Mouse (Mus musculus): Measurements from ENCODE around the gene Slc9b1.

The Slc9b1 gene

DNA sequence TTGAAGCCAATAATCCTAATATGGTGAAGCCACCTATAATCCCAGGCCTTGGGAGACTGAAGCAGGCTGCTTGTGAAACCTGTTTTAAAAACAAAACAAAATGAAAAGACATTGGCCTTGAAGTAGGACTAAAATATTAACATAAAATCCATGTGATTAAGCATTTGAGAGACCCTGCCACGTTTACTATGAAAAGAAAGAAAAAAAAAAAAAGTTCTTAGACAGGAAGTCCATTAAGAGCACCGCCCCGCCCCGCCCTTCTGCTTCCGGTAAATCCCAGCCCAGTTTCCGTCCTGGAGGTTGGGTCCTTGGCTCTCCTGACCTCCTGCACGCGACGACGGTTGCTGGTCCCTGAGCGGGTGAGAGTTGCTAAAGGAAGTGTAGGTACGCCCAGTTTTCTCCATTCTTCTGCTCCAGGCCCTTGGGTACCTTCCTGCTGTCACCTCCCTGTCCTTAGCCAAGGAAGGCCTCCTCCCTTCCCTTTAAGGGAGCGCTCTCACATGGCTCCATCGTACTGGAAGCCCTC, at the start of gene Slc9b1:
Gene Slc9b1, plus strand, starts transcription at position 291 of the 526 bp plus-strand sequence.
- no peak for DNase-seq

GRCm38 (mm10) chr3:135298560-135298959, 49.3 kb upstream of the Slc9b1 start:
- no peak for DNase-seq

DNA sequence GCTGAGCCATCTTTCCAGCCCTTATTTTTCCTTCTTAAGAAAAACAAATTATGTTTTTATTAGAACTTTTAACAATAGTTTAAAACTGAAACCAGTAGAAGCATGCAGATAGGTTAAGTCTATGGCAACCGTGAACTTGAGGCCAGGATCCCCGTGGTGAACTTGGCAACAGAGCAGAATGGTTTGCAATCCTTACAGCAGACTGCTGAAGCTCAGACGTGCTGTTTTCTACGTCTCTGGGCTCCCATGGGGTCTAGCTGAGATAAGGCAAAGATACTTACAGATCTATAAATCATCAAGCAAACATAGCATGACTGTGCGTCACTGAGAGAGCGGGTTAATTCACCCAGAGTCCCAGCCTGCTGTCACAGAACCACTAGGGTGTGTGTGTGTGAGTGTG, 47.7 kb upstream of the Slc9b1 start:
- no peak for DNase-seq

- DNase-seq = no peak
Measured at GRCm38 (mm10) chr3:135304060-135304459, 43.8 kb upstream of the Slc9b1 start.

GRCm38 (mm10) chr3:135304566-135304965, 43.3 kb upstream of the Slc9b1 start:
- no peak for DNase-seq

DNA sequence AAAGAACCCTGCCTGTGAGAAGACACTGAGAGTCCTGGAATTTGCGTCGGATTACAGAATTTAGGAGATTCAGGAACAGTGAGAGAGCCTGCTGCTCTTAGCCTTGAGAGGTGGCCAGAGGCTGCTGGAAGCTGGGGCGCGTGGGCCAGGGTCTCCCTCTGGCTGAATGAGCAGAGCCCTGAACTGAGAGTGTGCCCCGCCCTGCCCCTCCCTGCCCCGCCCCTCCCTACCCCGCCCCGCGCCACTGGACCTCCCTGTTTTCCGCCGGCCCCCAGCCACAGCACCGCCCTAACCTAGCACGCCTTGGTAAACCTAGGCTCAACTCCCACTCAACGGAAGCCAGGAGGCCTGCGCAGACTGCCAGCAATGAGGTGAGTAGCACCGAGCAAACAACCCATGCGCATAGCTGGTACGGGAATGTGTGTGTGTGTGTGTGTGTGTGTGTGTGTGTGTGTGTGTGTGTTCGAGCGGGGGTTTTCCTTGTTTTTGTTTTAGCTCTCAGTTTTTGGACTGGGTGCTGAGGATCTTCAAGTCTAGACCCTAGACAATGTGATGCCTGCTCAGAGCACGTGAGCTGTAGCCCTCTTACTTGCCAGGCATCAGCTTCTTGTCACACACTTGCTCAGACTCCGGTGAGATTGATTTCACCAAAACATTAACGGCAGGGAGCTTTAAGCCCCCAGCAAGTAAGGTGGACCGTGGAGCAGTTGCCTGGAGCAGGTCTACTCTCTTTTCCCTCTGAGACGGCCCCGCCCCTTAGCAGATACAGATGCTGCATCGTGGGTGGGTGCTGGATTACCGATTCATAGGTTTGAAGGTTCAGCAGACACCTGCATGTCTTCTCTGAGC, 40.2 kb upstream of the Slc9b1 start, which contains the start of gene Slc9b2:
Gene Slc9b2, plus strand, starts transcription at position 290 of the 849 bp plus-strand sequence.
- no peak for DNase-seq

- DNase-seq = no peak
Measured at GRCm38 (mm10) chr3:135312916-135313491, 34.8 kb upstream of the Slc9b1 start.

GRCm38 (mm10) chr3:135313727-135314126, 34.1 kb upstream of the Slc9b1 start:
- DNase-seq = no peak

GRCm38 (mm10) chr3:135314811-135315210, 33.0 kb upstream of the Slc9b1 start:
- DNase-seq = no peak

DNA sequence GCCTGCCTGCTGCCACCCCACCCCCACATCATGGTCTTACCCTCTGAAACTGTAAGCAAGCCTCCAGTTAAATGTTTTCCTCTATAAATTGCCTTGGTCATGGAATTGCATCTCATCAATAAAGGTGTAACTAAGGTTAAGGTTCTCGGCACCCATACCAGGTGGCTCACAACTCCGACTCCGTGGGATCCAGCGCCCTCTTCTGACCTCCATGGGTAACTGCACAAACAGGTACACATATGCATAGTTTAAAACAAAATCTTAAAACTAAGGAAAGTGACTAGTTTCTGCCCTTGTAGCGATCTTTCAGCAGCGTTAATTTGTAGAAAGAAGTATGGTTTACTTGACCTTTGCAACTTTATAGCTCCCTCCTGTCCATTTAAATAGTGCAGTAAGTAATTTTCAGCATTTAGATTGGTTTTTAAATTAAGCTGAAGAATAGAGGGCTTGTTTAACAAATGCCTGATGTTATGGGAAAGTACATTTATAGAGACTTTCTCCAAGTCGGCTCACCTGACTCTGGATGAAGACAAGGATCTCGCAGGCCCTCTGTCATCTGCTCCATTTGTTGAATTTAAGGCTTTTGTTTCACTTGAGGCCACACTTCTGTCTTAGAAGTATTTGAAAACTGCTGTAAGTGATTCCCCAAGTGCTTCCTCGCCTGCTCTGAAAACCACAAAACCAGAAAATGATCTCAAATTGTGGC, 32.0 kb upstream of the Slc9b1 start:
- DNase-seq = no peak

GRCm38 (mm10) chr3:135318331-135318730, 29.5 kb upstream of the Slc9b1 start:
- no peak for DNase-seq

GRCm38 (mm10) chr3:135324354-135324753, 23.5 kb upstream of the Slc9b1 start:
- no peak for DNase-seq

DNA sequence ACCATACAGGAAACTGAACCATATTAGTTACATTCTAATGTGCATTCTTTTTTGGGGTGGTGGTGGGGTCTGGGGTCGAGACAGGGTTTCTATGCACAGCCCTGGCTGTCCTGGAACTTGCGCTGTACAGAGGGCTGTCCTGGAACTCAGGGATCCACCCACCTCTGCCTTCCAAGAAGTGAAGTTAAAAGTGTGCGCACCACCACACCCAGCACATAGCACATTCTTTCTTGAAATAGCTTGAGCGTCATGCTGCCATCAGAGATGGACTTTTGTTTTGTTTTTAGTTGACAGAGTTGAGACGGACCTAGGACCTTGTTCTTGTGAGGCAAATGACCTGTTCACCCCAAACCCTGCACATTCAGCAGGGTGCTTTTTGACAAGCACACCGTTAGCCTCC, 20.7 kb upstream of the Slc9b1 start:
- no peak for DNase-seq

GRCm38 (mm10) chr3:135327601-135328000, 20.2 kb upstream of the Slc9b1 start:
- no peak for DNase-seq

DNA sequence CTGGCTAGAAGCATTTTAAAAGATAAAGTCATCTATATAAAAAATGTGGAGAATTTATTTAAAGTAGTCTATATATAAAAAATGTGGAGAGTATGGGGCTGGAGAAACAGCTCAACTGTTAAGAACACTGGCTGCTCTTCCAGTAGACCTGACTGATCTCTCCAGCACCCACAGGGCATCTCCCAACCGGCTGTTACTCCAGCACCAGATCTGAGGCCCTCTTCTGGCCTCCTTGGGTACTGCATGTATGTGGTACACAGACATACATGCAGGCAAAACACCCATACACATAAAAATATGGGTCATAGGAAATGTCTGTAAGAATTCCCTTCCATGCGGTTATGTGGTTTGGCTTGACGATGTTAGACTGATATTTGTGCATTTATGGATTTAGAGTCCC, 19.3 kb upstream of the Slc9b1 start:
- no peak for DNase-seq

- DNase-seq = no peak
Measured at GRCm38 (mm10) chr3:135332691-135333090, 15.1 kb upstream of the Slc9b1 start.

GRCm38 (mm10) chr3:135333763-135334162, 14.1 kb upstream of the Slc9b1 start:
- no peak for DNase-seq

GRCm38 (mm10) chr3:135349022-135349421, 1.2 kb downstream of the Slc9b1 start:
- DNase-seq = no peak

- no peak for DNase-seq
Measured at GRCm38 (mm10) chr3:135351857-135352256, 4.0 kb downstream of the Slc9b1 start.

GRCm38 (mm10) chr3:135357394-135357793, 9.6 kb downstream of the Slc9b1 start:
- DNase-seq = no peak

DNA sequence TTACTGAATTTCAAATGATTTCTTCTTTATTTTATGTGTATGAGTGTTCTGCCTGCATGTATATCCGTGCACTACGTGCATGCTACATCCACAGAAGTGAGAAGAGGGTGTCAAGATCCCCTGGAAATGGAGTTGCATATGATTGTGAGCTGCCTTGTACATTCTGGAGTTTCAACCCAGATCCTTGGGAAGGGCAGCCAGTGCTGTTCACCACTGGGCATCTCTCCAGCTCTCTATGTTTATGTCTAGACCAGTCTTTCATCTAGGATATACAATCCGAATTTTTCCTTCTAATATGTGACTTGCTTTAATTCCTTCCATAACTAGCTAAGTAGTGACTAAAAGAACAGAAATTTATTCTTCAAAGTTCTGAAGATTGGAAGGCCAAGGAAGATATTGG, 28.0 kb downstream of the Slc9b1 start:
- DNase-seq = no peak

DNA sequence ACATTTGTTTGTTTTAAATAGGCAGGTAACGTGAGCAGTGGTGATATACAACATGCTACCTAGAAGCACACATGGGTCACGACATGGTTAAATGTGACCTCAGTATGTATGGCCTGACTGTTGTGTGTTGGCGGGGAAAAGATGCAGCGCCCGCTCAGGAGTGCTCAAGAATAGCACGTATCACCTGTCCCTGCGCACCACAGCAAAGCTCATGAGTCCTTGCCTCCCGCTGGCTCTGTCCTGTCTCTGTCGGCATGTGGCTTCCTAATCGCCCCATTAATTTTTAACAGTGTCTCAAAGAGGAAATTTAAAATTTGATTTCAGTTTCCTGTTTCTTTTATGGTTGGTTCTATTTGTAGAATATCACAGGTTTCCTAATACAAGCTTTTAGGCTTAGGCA, 29.6 kb downstream of the Slc9b1 start:
- DNase-seq = no peak

- DNase-seq = no peak
Measured at GRCm38 (mm10) chr3:135379868-135380267, 32.0 kb downstream of the Slc9b1 start.

DNA sequence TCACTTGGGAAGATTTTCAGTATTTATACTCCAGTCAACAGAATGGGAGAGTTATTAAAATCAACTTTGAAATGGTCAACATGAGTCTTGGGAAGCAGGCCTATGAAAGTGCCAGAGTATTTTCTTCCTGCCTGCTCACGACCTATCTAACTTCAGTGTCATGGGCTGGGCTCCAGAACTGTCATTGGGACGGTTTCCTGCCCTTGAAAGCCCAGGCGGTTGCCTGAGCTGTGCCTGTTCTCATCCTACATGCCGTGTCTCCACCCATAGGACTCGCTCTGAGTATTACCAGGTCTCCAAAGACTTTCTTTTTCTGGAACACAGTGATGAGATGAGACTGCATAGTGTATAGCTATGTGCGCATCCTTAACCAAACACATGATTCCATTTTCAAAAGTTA, 45.4 kb downstream of the Slc9b1 start:
- DNase-seq = no peak

All from cerebellum, adult 11 months (tissue).